Mouse (Mus musculus): ENCODE measurements around the gene Mrps11. TPM values are rescaled to one million over a fixed set of nuclear protein-coding genes. Genes with fewer than 3 reads are reported as not detected.

The Mrps11 gene
- polyA plus RNA-seq, 1 experiment from 2014 or later: 80.9 TPM

DNA sequence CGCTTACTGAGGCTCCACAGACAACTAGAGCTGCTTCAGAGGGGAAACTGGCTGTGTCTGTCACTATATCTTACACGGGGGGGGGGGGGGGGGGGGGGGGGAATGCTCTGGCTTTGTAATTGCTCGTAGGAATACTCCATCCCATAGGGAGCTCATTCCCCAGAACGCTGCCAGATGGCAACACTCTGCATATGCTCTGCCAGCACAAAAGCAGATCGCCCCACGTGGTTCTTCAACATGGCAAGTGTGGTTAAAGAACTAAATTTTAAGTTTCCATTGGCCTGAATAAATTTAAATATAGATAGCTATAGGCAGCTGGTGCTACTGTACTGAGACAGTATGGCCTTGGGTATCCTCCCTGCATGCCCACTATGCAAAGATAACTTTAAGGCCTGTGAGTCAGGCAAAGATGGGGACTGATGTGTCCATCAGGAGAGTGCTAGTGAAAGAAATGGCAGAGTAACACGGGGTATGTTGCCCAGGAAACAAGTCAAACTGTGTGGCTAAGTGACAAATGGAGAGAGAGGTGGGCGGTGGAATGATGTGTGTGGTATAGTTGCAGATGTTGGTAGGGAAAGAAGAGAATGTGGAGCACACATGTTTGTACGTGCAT is 15.0 kb downstream of the Mrps11 start:
- no peaks in the 10 kb centered on the region for H3K27me3 ChIP-seq
- H3K27ac ChIP-seq: no peak overlapping the region
- ATAC-seq (replicated peaks; ENCODE audit: low FRiP score): no peak
- peaks cover 8% of the 10 kb centered on the region for H3K36me3 ChIP-seq
- H3K9ac ChIP-seq: no peak overlapping the region
- H3K4me1 ChIP-seq: no peaks in the 10 kb centered on the region
- H3K4me2 ChIP-seq: no peak overlapping the region
- no peak overlapping the region for H3K4me3 ChIP-seq (replicated peaks)
- no peaks in the 10 kb centered on the region for H3K9me3 ChIP-seq (replicated peaks)
- 62% methylated on average over 8 of the region's 9 CpGs for WGBS

DNA sequence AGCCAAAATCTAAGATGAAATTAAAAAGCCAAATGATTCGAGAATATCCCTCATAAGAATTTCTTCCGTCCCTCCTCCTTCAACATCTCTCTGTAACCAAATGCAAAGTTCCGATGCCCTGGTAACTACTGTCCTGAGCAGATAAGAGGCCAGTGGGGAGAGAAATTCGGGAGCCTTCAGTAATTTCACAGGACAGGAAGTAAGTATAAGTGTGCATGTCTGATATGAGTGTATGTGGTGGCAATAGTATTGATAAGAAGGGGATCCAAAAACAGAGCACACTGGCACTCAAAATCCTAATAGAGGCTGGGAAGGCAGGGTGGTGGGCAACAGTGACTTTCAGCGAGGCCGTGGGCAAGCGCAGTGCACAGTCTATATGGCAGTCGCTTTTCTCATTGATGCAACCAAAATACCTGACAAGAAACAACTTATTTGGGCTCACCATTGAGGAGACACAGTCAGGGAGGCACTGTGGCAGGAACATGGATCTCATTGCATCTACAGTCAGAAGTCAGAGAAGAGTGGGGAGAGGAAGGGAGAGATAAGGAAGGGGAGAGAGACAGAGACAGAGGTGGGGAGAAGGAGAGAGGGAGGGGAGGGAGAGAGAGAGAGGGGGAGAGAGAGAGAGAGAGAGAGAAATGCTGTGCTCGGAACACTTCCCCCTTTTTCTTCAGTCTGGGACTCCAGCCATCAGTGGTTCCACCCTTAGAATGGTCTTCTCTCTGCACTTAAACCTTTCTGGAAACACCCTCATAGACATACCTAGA is 17.0 kb downstream of the Mrps11 start:
- Histone ChIP-seq H3K9ac (no peak overlapping the region), H3K27me3 (no peaks in the 10 kb centered on the region), H3K4me1 (no peaks in the 10 kb centered on the region), H3K4me3 (replicated peaks) (no peak overlapping the region), H3K36me3 (no peaks in the 10 kb centered on the region), H3K4me2 (no peak overlapping the region), H3K27ac (no peak overlapping the region), H3K9me3 (replicated peaks) (no peaks in the 10 kb centered on the region)
- 76% methylated on average over 9 of the region's 9 CpGs for WGBS
- ATAC-seq (replicated peaks; ENCODE audit: low FRiP score): no peak

DNA sequence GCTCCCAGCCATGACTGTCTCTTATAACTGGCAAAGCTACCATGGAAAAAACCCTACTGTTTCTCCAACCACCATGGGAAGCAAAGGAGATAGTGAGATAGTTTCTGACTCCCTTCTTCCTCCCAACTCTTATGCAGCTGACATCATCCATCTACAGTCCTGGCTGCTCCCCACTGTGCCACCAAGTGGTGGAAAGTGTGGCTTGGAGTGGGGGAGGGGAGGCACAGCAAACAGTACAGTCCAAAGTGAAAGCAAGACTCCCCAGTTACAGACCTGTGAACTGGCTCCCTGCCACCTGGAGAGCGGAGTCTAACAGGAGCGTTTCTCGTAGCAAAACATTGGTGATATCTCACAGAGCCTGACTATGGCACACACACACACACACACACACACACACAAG is 20.9 kb downstream of the Mrps11 start:
- 0 out of 2 replicates have a peak, but pooled peaks cover 3% of the 10 kb centered on the region for H3K4me1 ChIP-seq
- H3K9ac ChIP-seq: no peak overlapping the region
- no peak for ATAC-seq (replicated peaks; ENCODE audit: low FRiP score)
- H3K27ac ChIP-seq: no peak overlapping the region
- no peak overlapping the region for H3K4me3 ChIP-seq (replicated peaks)
- H3K36me3 ChIP-seq: no peaks in the 10 kb centered on the region
- H3K9me3 ChIP-seq (replicated peaks): no peaks in the 10 kb centered on the region
- H3K4me2 ChIP-seq: no peak overlapping the region
- 72% methylated on average over 3 of the region's 3 CpGs for WGBS
- no peaks in the 10 kb centered on the region for H3K27me3 ChIP-seq

DNA sequence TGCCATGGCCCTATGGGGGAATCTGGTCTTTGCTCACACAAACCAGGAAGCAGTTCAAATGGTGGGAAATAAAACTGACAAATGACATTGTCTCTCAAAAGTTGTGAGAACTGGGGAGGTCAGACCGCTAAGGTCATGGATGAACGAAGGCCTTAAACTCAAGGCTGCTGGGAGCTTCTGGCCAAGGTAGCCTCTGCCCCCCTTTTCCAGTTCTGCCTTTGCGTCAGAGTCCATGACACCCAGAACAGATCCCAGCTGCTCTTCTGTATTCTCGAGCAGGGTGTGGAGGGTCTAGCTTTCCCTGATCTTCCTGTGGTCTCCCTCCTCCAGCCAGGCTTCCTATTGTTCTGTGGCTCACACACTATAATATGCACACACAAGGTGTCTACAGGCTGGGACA is 24.3 kb downstream of the Mrps11 start:
- Histone ChIP-seq H3K4me3 (replicated peaks) (no peak overlapping the region), H3K9me3 (replicated peaks) (no peaks in the 10 kb centered on the region), H3K36me3 (no peaks in the 10 kb centered on the region), H3K4me1 (0 out of 2 replicates have a peak, but pooled peaks cover 3% of the 10 kb centered on the region), H3K27ac (no peak overlapping the region), H3K9ac (no peak overlapping the region), H3K4me2 (no peak overlapping the region), H3K27me3 (no peaks in the 10 kb centered on the region)
- WGBS: 36% methylated on average over 4 of the region's 4 CpGs
- ATAC-seq (replicated peaks; ENCODE audit: low FRiP score): peak; percentile 58; the same call in 1 of the 2 replicates

DNA sequence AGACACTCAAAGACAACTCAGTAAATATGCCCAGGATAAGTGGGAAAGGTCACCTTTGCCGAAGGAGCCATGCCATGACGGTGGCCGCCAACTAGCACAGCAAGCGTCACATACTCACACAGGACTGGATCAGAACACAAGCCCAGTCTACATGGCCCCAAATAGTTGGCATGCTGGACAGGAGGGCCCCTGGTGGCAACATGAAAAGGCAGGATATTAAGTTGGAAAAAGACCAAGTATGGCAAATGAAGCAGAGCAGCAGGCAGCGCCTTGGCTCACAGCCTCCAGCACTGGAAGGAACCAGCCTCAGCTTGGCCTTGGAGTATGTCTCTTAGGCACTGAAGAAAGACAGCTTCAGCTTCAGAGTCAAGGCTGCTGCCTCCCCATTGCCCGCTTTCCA is 30.9 kb downstream of the Mrps11 start:
- Histone ChIP-seq H3K36me3 (no peaks in the 10 kb centered on the region), H3K4me2 (no peak overlapping the region), H3K4me3 (replicated peaks) (no peak overlapping the region), H3K9me3 (replicated peaks) (no peaks in the 10 kb centered on the region), H3K27ac (no peak overlapping the region), H3K9ac (no peak overlapping the region), H3K4me1 (0 out of 2 replicates have a peak, but pooled peaks cover 5% of the 10 kb centered on the region), H3K27me3 (no peaks in the 10 kb centered on the region)
- WGBS: 89% methylated on average over 6 of the region's 6 CpGs
- no peak for ATAC-seq (replicated peaks; ENCODE audit: low FRiP score)

DNA sequence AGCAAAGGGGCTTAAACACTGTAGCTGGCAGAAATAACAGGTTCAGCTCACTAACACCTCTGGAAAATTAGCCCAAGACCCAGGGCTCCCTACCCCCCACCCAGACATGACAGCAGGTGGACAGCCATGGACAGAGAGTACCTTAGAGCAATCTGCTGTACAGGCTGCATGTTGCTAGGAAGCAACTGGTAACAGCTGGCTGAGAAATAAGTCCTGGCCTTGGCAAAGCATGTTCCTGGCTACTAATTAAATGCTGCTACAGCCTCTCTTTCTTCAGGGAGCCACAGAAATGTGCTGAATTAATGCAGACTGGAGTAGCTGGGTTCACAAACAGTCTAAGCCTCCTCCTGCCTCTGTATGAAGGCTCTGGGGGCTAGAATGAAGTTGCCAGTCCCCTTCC is 31.8 kb downstream of the Mrps11 start:
- Histone ChIP-seq H3K9me3 (replicated peaks) (no peaks in the 10 kb centered on the region), H3K27ac (no peak overlapping the region)
- ATAC-seq (replicated peaks; ENCODE audit: low FRiP score): no peak

DNA sequence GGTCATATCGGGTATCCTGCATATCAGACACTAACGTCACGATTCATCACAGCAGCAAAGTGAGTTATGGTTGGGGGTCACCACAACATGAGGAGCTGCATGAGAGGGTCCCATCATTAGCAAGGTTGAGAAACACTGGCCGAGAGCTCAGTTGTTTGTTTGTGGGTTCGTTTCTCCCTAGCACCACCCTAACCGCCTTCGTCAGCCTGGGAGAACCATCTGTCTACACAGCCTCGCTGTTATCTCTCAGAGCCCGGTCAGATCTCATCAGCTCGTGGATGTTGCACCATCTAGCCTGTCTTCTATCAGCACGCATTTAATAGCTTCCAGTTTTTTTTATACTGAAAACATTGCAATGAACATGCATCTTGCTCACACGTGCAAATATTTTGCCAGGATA is 35.4 kb downstream of the Mrps11 start:
- Histone ChIP-seq H3K9ac (no peak overlapping the region), H3K4me3 (replicated peaks) (no peak overlapping the region), H3K27ac (no peak overlapping the region), H3K4me2 (no peak overlapping the region), H3K36me3 (peaks cover 11% of the 10 kb centered on the region; the same call in 1 of the 2 replicates), H3K9me3 (replicated peaks) (no peaks in the 10 kb centered on the region), H3K4me1 (0 out of 2 replicates have a peak, but pooled peaks cover 4% of the 10 kb centered on the region), H3K27me3 (no peaks in the 10 kb centered on the region)
- ATAC-seq (replicated peaks; ENCODE audit: low FRiP score): no peak
- 79% methylated on average over 12 of the region's 12 CpGs for WGBS

More for the DNA sequence above, 31.8 kb downstream of the Mrps11 start:
- Histone ChIP-seq H3K36me3 (no peaks in the 10 kb centered on the region), H3K4me2 (no peak overlapping the region), H3K27me3 (no peaks in the 10 kb centered on the region), H3K4me3 (replicated peaks) (no peak overlapping the region), H3K4me1 (0 out of 2 replicates have a peak, but pooled peaks cover 5% of the 10 kb centered on the region), H3K9ac (no peak overlapping the region)

DNA sequence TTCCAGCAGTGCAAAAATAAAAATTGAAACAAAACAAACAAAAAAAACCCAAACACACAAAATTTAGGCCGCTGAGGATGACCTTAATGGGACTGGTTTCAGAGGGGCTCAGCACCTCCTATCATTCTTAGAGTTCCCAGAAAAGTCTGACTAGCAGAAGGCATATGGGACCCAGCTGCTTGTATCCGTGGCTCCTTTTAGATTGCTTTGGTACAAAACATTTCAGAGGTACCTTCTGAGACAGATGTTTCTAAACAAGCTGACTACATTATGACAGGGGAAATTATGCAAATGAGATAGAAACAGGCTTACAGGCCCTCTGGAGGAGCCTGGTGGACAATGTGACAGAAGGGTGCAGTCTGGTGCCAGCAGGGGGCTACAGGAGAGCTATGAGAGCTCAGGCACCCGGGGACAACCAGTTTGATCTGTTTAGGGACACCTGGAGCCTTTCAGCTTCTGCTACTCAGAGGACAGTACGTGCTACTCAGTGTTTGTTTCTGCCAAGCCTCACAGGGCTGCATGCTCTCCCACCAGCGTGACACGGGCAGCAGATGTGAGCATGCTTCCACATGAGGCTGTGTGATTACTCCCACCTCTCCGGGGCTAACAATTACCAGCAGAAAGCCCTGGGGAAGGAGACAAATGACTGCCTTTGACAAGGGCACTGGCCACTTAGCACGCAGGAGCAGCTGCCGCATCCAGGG is 43.9 kb downstream of the Mrps11 start:
- WGBS: 29% methylated on average over 9 of the region's 9 CpGs
- Histone ChIP-seq H3K27ac (no peak overlapping the region), H3K4me3 (replicated peaks) (no peak overlapping the region), H3K9ac (no peak overlapping the region), H3K4me2 (no peak overlapping the region), H3K4me1 (peaks cover 11% of the 10 kb centered on the region; the same call in 1 of the 2 replicates), H3K36me3 (peaks cover 69% of the 10 kb centered on the region), H3K9me3 (replicated peaks) (no peaks in the 10 kb centered on the region), H3K27me3 (no peaks in the 10 kb centered on the region)
- peak; percentile 62; the same call in 1 of the 2 replicates for ATAC-seq (replicated peaks; ENCODE audit: low FRiP score)

DNA sequence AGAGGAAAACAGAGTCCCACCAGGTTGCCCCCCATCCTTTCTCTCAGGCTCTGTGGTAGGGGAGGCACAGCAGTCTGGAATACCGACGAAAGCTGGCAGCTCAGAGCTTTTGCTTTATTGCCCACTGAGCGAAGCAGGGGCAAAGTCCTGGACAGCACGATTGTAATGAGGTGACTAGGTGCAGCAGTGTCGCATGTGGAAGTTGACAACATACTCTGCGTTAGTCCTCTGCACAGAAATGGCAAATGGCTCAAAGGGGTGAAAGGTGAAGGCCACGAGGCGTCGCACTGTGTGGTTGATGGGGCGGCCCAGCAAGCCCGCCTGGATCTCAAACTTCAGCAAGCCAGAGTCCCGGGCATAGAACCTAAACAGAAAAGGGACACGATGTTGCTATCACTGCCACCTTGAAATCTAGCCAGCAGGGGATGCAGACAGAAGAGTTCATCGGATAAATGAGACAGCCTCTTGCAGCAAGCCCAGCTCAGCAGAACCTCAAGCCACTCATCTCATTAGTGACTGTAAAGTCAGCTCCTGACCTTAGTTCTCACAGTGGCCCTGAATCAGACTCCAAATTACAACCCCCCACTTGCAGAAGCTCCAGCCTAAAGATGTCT is 44.9 kb downstream of the Mrps11 start:
- H3K9ac ChIP-seq: no peak overlapping the region
- H3K9me3 ChIP-seq (replicated peaks): no peaks in the 10 kb centered on the region
- H3K27ac ChIP-seq: no peak overlapping the region
- no peak overlapping the region for H3K4me3 ChIP-seq (replicated peaks)
- WGBS: 51% methylated on average over 14 of the region's 14 CpGs
- H3K36me3 ChIP-seq: peaks cover 65% of the 10 kb centered on the region
- ATAC-seq (replicated peaks; ENCODE audit: low FRiP score): no peak
- no peak overlapping the region for H3K4me2 ChIP-seq
- no peaks in the 10 kb centered on the region for H3K27me3 ChIP-seq
- H3K4me1 ChIP-seq: peaks cover 11% of the 10 kb centered on the region; the same call in 1 of the 2 replicates

DNA sequence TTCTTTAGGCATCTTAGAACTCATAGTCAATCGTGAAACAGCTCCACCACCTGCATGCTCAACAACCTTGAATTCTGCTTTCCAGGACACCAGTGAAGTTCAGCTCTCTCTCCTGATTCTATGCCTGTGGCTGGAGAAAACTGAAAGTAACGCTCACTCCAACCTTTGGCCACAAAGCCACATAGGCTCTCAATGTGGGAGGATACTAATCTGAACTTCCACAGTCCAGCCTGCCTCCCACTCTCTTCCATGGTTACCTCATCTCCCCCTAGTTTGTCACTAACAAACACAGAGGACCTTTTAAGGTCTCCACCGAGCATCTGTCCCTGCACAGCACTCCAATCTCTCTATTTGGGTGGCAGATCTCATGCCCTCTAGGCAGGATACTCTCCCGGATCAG is 52.7 kb downstream of the Mrps11 start:
- ATAC-seq (replicated peaks; ENCODE audit: low FRiP score): no peak
- 76% methylated on average over 4 of the region's 4 CpGs for WGBS
- H3K36me3 ChIP-seq: peaks cover 59% of the 10 kb centered on the region

DNA sequence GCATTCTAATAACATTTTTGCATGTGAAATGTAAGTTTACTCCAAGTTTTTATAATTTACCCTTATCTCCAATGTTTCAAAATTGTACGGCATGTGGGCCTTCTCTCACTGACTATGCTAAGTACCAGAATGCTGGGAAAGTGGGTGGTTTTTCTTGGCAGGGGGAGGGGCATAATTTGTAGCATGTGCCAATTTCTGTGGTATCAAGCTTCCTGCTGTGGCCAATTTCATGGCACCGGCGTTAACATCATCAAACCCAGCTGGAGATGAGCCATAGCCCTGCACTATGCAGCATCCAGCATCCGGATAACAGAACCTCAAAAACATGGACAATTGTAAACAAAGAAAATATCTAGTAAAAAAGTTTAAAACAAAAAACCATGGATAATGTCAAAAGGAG is 54.3 kb downstream of the Mrps11 start:
- ATAC-seq (replicated peaks; ENCODE audit: low FRiP score): no peak
- Histone ChIP-seq H3K4me1 (no peaks in the 10 kb centered on the region), H3K27me3 (no peaks in the 10 kb centered on the region), H3K9ac (no peak overlapping the region), H3K36me3 (peaks cover 70% of the 10 kb centered on the region), H3K4me2 (no peak overlapping the region), H3K9me3 (replicated peaks) (no peaks in the 10 kb centered on the region), H3K27ac (no peak overlapping the region), H3K4me3 (replicated peaks) (no peak overlapping the region)
- WGBS: 87% methylated on average over 4 of the region's 4 CpGs

More for the DNA sequence above, 52.7 kb downstream of the Mrps11 start:
- no peak overlapping the region for H3K4me3 ChIP-seq (replicated peaks)
- H3K27ac ChIP-seq: no peak overlapping the region
- no peak overlapping the region for H3K4me2 ChIP-seq
- no peaks in the 10 kb centered on the region for H3K9me3 ChIP-seq (replicated peaks)
- H3K27me3 ChIP-seq: no peaks in the 10 kb centered on the region
- H3K4me1 ChIP-seq: no peaks in the 10 kb centered on the region
- H3K9ac ChIP-seq: no peak overlapping the region

DNA sequence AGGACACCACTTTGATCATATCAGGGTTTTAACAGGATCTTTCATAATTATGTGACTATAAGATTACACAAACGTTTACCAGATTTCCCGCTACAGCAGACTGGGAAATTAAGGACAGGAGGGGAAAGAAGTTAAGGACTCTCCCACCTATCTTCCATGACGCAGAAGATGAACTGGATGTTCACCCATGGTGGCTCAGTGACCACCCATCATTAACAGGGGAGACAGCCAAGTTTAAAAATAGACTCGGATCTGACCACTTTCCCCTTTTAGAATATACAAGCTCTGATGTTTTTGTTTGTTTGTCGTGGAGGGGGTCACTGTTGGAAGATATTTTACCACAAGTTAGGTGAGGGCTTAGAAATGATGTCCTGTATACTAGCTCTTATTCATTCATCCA is 58.7 kb downstream of the Mrps11 start:
- no peaks in the 10 kb centered on the region for H3K9me3 ChIP-seq (replicated peaks)
- H3K36me3 ChIP-seq: peaks cover 67% of the 10 kb centered on the region
- no peak overlapping the region for H3K27ac ChIP-seq
- ATAC-seq (replicated peaks; ENCODE audit: low FRiP score): no peak
- no peak overlapping the region for H3K4me2 ChIP-seq
- H3K9ac ChIP-seq: no peak overlapping the region
- H3K4me3 ChIP-seq (replicated peaks): no peak overlapping the region
- H3K4me1 ChIP-seq: peaks cover 12% of the 10 kb centered on the region
- WGBS: 78% methylated on average over 5 of the region's 5 CpGs
- no peaks in the 10 kb centered on the region for H3K27me3 ChIP-seq
